Mouse (Mus musculus) CD4-positive naive resting alpha-beta T cell, adult 76 days (primary cell): Measurements from ENCODE around the gene Gpr171. TPM values are rescaled to one million over a fixed set of nuclear protein-coding genes. Genes with fewer than 3 reads are reported as not detected.

Experiments
- total RNA-seq: library from RNA; stranded (reverse); gene quantifications from one replicate; pipeline ENCODE4 v1.2.4, GENCODE M21; 2023

The Gpr171 gene
- 51.7 TPM for total RNA-seq

GRCm38 (mm10) chr3:59101218-59101986, at the start of gene Gpr171:
Gpr171 (minus strand) TSS chr3:59101821.

Other genes with a start within 250 kb of the Gpr171 start
- gene Clrn1, start 216.5 kb downstream of the Gpr171 start, total RNA-seq = not detected
- gene Med12l, start 96.0 kb downstream of the Gpr171 start, total RNA-seq = 1.2 TPM
- 6.9 TPM for gene P2ry14, start 51.8 kb upstream of the Gpr171 start, total RNA-seq
- not detected for gene Gpr87, start 93.3 kb upstream of the Gpr171 start, total RNA-seq
- 1.3 TPM for gene P2ry13, start 109.1 kb upstream of the Gpr171 start, total RNA-seq
- gene P2ry12, start 161.1 kb upstream of the Gpr171 start, total RNA-seq = 2.1 TPM
- gene Igsf10, start 242.6 kb upstream of the Gpr171 start, total RNA-seq = 0.06 TPM